Mouse (Mus musculus) embryonic stem cell, embryonic (primary cell): ENCODE measurements at regions not wholly inside any gene's neighbourhood (a gene's known extent, or its start where the extent isn't known, plus 50 kb on each side); places are given as distances from the start of the nearest gene placed in this dataset.

Experiments used
- CTCF ChIA-PET, 4 experiments: fragments of 300-600 bp in 2 of 4; fragments of 350-600 bp in 2 of 4; sonication (Branson Sonifier 250); formaldehyde crosslinking; loops; one replicate each; lab custom pipeline; 2022; ENCODE audit warnings: inconsistent platforms in 2 of 4; lab: Charles Lee
- POLR2A ChIA-PET, 4 experiments: fragments of 300-600 bp in 2 of 4; fragments of 350-600 bp in 2 of 4; sonication (Branson Sonifier 250); formaldehyde crosslinking; loops; one replicate each; lab custom pipeline; 2022; ENCODE audit warnings: antibody characterized with exemption in 4 of 4, inconsistent platforms in 1 of 4; lab: Charles Lee

- ChIA-PET CTCF (interaction anchor here in 1 of 4 experiments (0.6 kb wide), 1 partner anchor 294 kb away, joined by 3 read pairs; no protein-coding TSS in a partner anchor), POLR2A (no interaction called here)
Measured at GRCm38 (mm10) chr3:56590071-56590470, 406.6 kb upstream of the Nbea start.

GRCm38 (mm10) chr3:56575422-56575821, 391.9 kb upstream of the Nbea start:
- ChIA-PET POLR2A (no interaction called here), CTCF (interaction anchor here in 1 of 4 experiments (0.7 kb wide), 1 partner anchor 936 kb away, joined by 4 read pairs; no protein-coding TSS in a partner anchor)

- ChIA-PET CTCF (interaction anchor here in 3 of 4 experiments (0.6 to 1.1 kb wide), 3 partner anchors 56 to 481 kb away, joined by 3 to 4 read pairs (median 3); no protein-coding TSS in a partner anchor), POLR2A (no interaction called here)
Measured at GRCm38 (mm10) chr3:56536178-56536577, 352.7 kb upstream of the Nbea start.

- CTCF ChIA-PET: no interaction called here
- POLR2A ChIA-PET: no interaction called here
Measured at GRCm38 (mm10) chr3:56504445-56504844, 320.9 kb upstream of the Nbea start.

- POLR2A ChIA-PET: no interaction called here
- CTCF ChIA-PET: no interaction called here
Measured at GRCm38 (mm10) chr3:56499301-56499700, 315.8 kb upstream of the Nbea start.

- POLR2A ChIA-PET: no interaction called here
- CTCF ChIA-PET: no interaction called here
Measured at GRCm38 (mm10) chr3:56493937-56494336, 310.4 kb upstream of the Nbea start.

- POLR2A ChIA-PET: no interaction called here
- CTCF ChIA-PET: no interaction called here
Measured at GRCm38 (mm10) chr3:56489154-56489553, 305.7 kb upstream of the Nbea start.

- CTCF ChIA-PET: no interaction called here
- POLR2A ChIA-PET: no interaction called here
Measured at GRCm38 (mm10) chr3:56485550-56486400, 302.3 kb upstream of the Nbea start.

GRCm38 (mm10) chr3:56484096-56484495, 300.6 kb upstream of the Nbea start:
- POLR2A ChIA-PET: no interaction called here
- CTCF ChIA-PET: no interaction called here

- ChIA-PET POLR2A (no interaction called here), CTCF (no interaction called here)
Measured at GRCm38 (mm10) chr3:56483370-56483769, 299.9 kb upstream of the Nbea start.

GRCm38 (mm10) chr3:56479529-56479928, 296.0 kb upstream of the Nbea start:
- ChIA-PET POLR2A (no interaction called here), CTCF (no interaction called here)

- POLR2A ChIA-PET: no interaction called here
Measured at GRCm38 (mm10) chr3:56478544-56479140, 295.1 kb upstream of the Nbea start.

GRCm38 (mm10) chr3:56475529-56476527, 292.3 kb upstream of the Nbea start:
- POLR2A ChIA-PET: no interaction called here
- CTCF ChIA-PET: no interaction called here

More at GRCm38 (mm10) chr3:56478544-56479140, 295.1 kb upstream of the Nbea start:
- CTCF ChIA-PET: no interaction called here

- ChIA-PET CTCF (interaction anchor here in 1 of 4 experiments (0.8 kb wide), 1 partner anchor 63 kb away, joined by 3 read pairs; no protein-coding TSS in a partner anchor), POLR2A (no interaction called here)
Measured at GRCm38 (mm10) chr3:56472651-56473050, 289.1 kb upstream of the Nbea start.

GRCm38 (mm10) chr3:56471823-56472222, 288.3 kb upstream of the Nbea start:
- POLR2A ChIA-PET: interaction anchor here in 1 of 4 experiments (0.9 kb wide), 1 partner anchor 18 kb away, joined by 3 read pairs; no protein-coding TSS in a partner anchor
- CTCF ChIA-PET: no interaction called here

GRCm38 (mm10) chr3:56471185-56471584, 287.7 kb upstream of the Nbea start:
- CTCF ChIA-PET: interaction anchor here in 1 of 4 experiments (0.6 kb wide), 1 partner anchor 883 kb away, joined by 3 read pairs; no protein-coding TSS in a partner anchor
- POLR2A ChIA-PET: interaction anchor here in 1 of 4 experiments (0.9 kb wide), 1 partner anchor 17 kb away, joined by 3 read pairs; no protein-coding TSS in a partner anchor

GRCm38 (mm10) chr3:56457625-56458024, 274.1 kb upstream of the Nbea start:
- ChIA-PET POLR2A (no interaction called here), CTCF (no interaction called here)

- ChIA-PET POLR2A (no interaction called here), CTCF (no interaction called here)
Measured at GRCm38 (mm10) chr3:56456317-56456716, 272.8 kb upstream of the Nbea start.

GRCm38 (mm10) chr3:56438900-56439299, 255.4 kb upstream of the Nbea start:
- CTCF ChIA-PET: no interaction called here

More at GRCm38 (mm10) chr3:56438900-56439299, 255.4 kb upstream of the Nbea start:
- POLR2A ChIA-PET: no interaction called here
